Mouse (Mus musculus) megakaryocyte, adult 5-6 weeks (primary cell): ENCODE data around the gene Sec22b. TPM values are rescaled to one million over a fixed set of nuclear protein-coding genes. Genes with fewer than 3 reads are reported as not detected.

Experiments used
- ATAC-seq: 2 replicates; pipeline ENCODE4 v1.8.0; 2016; ENCODE audit warnings: mild to moderate bottlenecking, inconsistent platforms; ENCODE audit not compliant: poor library complexity, severe bottlenecking
- total RNA-seq, 2 experiments: library from RNA; stranded (forward) in 1 of 2; stranded (reverse) in 1 of 2; fragments of 153-499, 151-499 nt in 1 of 2; fragments of 221-1000, 200-1000 nt in 1 of 2; gene quantifications; 2 replicates each; pipeline versions ENCODE4 v1.2.3 to v1.2.4; 2015 to 2017

The Sec22b gene
- total RNA-seq (2015), result 83.9 and 98.2 TPM in 2 replicates
- 51.7 and 69.2 TPM in 2 replicates for total RNA-seq (2017)

DNA sequence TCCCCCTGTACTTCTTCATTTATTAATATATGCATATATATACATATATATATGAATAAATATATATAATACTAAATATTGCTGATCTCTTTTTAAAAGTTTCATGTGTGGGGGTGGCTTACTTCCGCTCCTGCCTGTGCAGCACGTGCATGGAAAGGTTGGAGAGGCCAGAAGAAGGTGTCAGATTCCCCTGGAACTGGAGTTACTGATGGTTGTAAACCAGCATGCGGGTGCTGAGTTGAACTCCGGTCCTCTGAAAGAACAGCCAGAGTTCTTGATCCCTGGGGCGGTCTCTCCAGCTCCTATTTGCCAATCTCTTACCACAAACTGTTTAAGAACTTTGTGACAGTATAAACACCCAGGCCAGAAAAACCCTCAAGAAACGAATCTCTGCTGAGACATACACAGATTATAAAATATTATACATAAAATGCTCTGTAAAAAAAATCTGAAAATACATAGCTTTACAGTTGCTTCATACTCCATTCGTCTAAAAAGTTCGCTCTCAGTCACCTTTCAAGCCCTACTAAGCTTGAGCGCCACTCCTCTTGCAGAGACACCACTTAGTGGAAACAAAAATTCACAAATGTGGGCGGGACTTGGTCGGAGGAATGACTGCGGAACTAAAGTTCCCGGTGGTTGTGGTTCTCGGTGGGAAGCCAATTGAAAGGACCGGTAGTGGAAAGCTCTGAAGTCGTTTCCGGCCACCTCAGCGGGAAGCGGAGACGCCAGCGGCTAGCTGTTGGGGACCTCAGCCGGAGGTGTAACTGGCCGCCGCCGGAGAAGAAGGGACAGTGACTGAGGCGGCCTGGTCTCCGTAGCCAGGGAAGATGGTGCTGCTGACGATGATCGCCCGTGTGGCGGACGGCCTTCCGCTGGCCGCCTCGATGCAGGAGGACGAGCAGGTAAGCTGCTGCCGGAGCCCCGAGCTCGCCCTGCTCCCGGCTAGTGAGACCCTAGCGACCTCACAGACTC, at the start of gene Sec22b:
Gene Sec22b (plus strand): TSS at position 675 of the 975 bp plus-strand sequence.
- peak; percentile 99 for ATAC-seq

DNA sequence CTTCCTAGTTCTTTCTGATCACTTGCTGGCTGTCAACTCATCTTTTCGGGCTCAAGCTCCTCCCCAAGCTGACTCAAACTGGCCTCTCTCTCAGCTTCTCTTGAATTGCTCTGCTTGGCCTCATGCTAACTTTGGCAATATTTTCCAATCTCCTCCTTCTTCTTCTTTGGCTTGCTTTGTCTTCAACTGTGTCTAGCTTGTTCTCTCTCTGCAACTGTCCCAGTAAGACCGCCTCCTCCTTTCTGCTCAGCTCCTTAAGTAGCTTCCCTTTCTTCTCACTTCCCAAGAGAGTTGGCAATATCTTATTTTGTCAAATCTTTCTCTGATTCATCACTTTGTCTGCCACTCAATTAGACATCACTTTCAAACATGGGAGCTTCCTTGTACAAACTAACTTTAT, 49.2 kb upstream of the Sec22b start:
- ATAC-seq, result no peak

DNA sequence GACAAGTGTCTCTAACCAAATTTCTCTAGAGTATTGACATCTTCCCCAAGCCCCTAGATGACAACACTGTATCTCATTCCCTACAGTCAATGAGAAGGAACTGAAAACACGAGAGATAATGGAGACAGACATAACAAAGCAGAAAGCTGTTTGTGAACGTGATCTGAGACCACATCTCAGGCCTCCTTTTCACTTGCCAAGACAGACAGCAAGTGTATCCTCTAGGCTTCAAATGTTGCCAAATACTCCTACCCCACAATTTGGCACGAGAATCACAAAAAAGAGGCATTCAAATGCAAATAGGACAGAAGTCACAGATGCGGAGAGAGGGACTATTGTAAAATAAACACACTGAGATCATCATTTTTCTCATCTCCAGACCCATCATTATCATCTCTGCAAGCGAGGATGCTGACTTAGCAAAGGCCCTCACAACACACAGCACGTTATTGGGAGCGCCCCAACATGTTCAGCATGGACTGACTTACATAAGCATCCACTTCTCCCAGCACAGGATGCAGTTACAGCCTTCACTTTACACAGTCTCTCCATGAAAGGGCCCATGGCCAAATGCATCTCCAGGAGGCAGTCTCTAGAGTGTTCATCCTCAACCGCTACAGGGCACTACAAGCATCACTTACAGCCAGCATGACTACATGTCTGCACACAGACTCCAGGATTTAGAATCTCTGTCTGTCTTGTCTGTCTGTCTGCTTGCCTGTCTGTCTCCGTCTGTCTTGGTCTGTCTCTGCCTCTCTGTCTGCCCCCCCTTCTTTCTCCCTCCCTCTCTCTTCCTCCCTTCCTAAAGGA, 46.2 kb upstream of the Sec22b start:
- no peak for ATAC-seq

DNA sequence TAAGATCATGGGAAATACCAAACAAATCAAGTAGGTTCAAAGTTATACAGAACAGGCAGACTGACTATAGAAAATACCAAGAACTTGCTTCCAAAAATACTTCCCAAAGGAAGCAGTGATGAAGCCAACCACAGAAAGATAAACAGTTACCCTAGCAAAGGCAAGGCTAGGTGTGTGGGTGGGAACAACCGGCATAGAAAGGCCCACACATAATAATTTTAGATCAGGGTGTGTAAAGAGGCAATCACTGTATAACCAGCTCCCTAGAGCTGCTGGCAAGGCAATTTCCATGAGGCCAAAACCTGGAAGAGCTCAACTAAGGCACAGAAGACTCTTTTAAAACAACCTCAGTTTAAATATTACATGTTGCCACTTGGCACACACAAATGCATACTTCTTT, 41.6 kb upstream of the Sec22b start:
- no peak for ATAC-seq

DNA sequence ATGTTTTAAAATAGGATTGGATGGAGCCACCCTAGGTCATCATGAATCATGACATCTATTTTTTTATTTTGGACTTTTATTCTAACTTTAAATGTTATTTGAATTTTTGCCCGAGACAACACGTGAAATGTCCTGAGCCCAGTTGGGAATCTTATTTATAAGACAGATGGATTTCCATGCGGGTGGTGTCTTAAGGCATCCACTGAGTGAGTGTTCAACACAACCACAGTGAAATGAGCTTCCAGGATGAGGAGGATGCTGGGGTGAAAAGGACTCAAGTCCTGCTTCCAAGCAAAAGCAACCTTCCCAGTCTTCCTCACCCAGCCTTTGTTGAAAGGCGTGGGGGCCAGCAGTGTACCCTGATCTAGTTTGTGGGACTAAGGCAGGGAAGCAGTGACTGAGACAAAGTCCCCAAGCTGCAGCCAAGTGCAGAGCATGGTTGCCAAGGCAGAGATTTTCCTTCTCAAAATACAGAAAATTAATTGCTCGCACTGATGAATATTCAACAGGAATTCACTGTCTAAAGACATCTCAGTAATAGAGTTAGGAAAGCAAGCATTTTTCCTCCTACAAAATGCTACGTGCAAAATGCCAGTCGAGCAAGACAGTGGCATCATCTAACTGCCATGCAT, 40.1 kb upstream of the Sec22b start:
- no peak for ATAC-seq

DNA sequence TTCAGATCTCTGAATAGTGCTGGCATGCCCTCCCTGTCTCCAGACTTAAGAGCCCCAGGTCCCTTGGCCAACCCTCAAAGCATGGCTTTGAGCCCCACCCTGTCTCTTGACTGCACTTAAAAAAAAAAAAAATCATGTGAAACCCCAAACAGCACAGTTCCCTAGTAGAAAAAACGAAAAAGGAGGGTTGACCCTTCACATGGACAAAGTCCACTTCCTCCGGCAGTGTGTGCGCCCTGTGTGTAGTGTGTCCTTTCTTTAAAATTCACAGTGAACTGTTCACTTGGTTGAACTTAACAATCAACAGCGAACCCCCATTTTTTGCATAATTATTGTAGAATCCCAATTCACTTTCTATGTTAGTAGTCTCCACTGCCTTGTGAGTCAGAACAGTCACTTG, 34.3 kb upstream of the Sec22b start:
- no peak for ATAC-seq

DNA sequence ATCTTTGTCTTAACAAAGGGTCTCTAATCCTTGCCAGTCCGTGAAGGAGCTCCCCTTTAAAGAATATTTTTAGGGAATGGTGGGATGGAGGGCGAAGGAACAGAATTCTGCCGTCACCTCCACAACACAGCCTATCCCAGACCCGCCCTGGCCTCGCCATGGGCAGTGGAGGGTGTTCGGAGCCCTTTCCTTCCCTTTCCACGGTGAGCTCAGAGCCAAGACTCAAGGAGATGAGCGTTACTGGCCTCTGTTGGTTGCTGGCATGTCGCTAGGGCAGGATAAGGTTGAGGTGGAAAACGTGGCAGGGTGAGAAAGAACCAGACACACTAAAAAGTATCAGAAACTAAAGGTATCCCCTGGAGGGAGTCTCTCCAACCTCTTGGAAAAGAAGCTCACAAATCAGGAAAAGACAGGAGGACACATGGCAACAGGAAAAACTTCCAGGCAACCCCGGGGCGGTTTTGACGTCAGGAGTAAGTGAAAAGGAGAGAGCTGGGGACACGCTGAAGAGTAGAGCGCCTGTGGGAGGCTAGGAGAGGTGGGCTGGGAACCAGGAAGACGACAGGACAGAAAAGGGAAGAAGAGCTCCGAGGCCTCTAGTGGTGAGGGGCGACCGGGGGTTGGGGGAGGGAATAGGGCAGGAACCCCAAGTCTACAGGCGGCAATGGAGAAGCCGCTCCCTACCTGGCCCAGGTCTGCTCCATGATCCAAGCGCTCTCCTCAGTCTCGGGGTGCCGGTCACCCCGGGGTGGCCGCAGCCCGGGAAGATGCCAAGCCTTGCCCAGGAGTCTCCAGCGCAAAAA, 33.6 kb upstream of the Sec22b start:
- ATAC-seq, result 0 out of 2 replicates have a peak, but pooled peaks have one; percentile 12

DNA sequence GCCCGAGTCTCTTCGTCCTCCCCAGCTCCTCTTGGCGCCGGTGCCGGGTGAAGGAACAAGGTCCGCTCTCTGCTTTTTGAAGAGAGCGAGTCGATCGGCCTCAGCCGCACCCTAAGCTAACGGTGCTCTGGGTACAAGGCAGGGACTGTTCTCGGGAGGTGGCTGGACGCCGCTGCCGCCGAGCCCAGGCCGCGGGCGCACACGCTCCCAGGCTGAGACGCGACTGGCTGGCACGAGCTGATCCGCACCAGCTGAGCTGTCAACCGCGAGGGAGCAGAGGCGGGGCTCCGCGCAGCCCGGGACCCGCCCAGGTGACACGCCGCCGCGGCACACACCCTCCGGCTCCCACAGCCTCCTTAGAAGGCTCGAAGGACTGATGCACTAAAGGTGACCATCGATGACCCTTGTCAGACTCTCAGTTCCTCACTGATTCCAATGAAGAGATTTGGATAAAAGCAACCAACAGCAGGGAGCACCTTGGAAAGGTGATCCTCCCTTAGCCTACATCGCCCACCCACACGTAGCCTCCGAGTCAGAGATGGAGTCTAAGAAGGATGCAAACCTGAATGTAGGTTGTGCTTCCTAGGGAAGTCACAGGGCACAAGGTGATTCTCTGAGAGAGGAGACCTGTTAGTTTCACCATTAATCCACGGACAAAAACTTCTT, 32.8 kb upstream of the Sec22b start:
- peak; percentile 83 for ATAC-seq

DNA sequence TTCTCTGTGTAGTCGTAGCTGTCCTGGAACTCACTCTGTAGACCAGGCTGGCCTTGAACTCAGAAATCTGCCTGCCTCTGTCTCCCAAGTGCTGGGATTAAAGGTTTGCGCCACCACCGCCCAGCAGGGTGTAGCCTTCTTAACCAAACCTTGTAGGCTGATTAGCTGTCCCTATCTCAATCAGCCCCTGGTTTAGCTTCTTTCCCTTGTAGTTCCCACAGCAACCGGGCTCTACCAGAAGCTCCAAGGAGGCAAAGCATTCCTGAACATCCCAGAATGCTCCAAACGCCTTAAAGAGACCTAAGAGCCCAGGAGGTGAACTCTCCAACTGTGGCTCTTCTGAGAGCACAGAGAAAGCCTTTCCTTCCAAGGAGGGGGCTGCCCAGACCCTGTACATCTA, 32.3 kb upstream of the Sec22b start:
- ATAC-seq, result no peak

DNA sequence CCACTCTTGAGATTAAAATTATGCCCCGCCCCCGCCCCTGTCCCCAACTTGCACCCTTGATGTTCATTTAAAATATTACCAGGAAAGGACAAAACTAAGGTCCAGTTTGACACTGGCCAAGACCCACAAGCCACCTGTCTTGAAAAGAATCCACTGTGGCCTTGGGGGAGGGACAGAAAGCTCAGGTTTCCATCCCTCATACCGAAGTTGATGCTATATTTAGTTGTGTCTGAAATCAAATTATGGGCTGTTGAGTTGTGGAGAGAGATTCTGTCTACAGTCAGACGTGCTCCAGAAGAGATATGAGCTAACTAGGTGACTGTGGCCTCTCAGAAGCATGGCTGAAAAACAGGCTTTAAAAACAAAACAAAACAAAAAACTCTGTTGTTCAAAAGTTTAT, 31.3 kb upstream of the Sec22b start:
- ATAC-seq, result no peak

DNA sequence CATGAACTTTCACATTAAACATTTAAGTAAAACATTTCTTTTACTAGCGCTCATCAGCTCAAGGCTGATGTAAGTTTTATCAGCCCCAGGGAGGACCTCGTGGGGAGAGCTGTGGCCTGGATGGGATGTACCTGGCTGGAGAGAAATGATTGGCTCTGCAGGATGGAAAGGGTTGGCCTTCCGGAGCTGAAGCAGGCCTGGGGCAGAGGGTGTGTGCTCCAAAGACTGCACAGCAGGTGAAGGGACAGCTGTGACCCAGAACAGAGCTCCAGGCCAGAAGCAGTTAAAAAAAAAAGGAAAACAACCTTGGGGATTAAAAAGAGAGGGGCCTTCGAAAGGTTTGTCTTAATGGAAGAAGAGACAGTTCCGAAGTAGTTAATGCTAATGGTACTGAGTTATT, 26.2 kb upstream of the Sec22b start:
- no peak for ATAC-seq

DNA sequence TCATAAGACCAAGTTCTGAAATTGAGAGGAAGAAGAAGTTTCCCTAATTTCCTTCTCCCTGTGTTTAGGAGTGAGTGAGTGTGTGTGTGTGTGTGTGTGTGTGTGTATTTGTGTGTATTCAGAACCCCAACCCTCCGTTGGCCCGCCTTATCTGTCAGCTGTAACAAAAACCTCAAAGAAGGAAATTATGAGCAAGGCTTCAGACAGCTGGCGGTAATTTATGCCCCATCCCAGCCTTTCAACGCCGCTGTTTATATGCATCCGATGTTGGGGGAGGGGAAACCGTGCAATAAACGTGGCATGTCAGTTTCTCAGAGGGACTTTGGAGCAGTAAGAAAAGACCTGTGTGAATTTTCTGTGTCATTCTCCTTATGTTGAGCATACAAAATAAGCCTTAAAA, 24.7 kb upstream of the Sec22b start:
- ATAC-seq, result no peak

DNA sequence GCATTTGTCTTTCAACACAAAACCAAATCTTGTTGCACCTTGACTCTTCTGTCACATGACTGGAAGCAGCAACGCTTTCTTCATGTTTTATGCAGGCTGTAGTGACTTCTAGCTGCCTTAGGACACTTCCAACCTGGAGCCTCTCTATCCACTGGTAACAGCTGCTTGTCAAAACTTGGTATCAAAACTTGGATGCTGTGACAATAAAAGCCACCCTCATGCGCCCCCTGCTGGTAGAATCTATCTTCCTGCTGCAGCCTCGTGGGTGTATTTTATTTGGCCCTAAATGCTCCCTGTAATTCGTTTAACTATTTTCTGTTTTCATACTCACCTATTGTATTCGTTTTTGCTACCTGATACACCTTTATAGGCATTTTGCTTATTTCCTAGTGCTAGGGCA, 21.8 kb upstream of the Sec22b start:
- peak; percentile 43 for ATAC-seq

DNA sequence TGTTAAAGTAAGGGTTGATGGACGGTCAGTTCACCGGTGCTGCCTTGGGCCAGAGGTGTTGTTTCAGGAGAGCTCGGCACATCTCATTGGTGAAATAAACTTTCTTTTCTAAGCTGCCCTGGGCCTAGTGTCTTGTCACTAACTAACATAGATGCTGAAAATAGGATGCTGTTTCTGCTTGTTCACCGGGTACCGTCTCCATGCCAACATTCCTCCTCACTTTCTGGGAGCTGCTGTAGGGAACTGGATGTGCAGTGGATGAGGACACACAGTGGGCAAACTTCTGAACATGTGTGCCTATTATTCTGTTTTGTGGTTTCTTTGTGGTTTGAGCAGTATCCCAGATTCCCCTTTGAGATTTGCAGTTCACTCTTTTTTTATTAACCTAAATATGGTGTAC, 19.4 kb upstream of the Sec22b start:
- ATAC-seq, result no peak

DNA sequence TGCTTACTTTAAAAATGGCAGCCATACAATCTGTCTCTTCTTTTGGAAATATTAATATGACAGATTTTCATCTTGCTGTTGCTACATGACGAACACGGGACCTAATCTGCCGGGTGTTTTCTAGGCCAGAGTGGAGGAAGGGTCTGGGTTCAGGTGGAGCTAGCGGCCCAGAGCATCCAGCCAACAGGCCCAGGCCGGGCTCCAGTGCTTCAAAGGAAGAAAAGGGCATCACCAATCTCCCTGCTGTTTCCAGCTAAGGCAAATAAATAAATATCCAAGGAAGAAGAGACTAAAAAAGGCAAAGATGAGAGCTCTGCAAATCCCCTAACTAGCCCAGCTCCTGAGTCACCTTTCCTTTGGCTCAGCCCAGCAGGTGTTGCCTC, 13.2 kb upstream of the Sec22b start:
- no peak for ATAC-seq

DNA sequence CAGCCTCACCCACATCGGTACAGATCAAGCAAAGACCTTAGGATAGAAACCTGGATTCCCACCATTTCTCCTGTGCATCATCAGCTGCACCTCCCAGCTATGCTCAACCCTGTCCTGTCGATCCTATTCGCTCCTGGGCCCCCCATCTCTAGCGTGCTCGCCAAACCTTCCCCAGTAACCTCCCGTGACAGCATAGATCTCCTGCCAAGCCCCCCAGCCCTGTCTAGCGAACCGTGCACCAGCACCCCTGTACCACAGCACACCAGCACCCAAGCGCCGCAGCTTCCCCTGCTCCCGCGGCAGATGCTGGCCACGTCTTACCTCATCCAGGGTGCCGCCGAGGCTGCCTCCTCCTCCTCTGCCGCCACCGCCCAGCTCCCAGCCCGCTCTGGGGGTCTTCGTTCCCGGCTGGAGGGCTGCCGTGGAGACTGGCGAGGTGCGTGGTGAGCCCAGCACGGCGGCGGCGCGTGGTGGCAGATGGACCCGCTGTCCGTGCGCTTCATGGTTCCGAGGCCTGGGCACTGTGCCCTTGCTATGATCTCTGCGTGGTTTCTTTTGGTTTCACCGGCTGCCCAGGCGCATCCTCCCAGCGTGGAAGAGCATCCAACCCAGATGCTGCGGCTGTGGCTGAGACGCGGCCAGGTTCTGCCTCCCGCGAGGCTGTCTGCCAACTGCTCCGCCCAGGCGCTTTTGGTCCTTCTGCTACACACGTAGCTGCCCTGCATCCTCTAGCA, 12.7 kb upstream of the Sec22b start, which contains the start of gene Pde4dip:
Gene Pde4dip (minus strand): TSS at position 540 of the 734 bp plus-strand sequence.
- ATAC-seq, result no peak

DNA sequence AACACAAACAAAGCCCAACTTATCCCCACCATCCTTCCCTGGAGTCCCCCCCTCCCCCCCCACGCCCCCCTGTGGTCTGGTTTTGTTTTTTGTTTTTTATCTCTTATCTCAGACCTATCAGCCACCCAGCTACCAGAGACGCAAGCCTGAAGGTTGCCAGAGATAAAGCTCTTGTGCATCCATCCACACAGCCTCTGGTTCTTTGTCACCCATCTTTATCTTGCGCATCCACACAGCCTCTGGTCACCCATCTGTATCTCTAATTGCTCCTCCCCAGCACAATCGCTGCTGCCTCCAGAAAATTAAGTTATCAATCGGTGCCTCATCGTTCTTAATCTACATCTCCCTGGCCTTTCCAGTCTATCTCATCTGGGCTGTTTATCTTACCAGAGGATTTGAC, 10.8 kb upstream of the Sec22b start:
- no peak for ATAC-seq

DNA sequence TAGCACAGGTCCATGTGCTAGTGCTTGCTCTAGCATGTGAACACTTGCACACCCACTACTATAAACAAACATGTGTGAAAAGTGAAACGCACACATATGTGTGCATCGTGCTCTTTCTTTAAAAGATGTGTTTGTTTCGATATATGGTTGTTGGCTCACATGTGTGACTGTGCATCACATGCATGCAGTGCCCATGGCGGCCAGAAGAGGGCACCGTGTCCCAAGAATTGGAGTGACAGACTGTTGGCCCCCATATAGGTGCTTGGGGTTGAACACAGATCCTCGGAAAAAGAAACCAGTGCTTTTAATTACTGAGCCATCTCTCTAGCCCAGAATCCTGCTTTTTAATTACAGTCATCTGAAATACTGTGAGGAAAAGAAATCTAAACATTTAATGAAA, 6.3 kb upstream of the Sec22b start:
- peak; percentile 75 for ATAC-seq

DNA sequence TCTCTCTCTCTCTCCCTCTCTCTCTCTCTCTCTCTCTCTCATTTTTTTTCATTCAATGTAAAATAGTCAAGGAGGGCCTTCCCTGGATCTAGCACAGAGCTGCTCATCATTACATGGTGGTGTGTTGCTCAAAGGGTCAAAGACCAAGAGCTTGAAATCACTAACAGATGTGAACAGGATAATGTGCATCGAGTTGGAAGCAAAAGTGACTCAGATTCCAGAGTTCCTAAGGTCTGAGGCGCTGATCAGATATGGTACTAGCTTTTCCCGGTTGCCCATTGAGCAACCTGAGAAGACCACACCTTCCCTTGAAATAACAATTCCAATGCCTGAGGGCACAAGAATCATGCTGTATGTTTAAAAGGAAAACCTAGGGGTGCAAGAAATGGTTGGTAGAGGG, 2.6 kb upstream of the Sec22b start:
- ATAC-seq, result no peak
